Mouse (Mus musculus) liver, adult 2 months (tissue): ENCODE measurements around the gene Scap. TPM values are rescaled to one million over a fixed set of nuclear protein-coding genes. Genes with fewer than 3 reads are reported as not detected.

Source experiments
- DNase-seq: peaks from one replicate; pipeline ENCODE4 v3.0.0-alpha.2; 2011; ENCODE audit warnings: low read depth, low spot score; ENCODE audit errors: extremely low read depth
- H3K27ac ChIP-seq: fragments of 200-500 bp; replicated peaks from 2 replicates; pipeline ENCODE4 v1.5.1; 2012; ENCODE audit warnings: low read depth, mild to moderate bottlenecking, control low read depth, inconsistent platforms, low read length; ENCODE audit not compliant: insufficient read depth
- H3K27me3 ChIP-seq: fragments of 200-500 bp; 2 replicates; pipeline ENCODE4 v1.6.1; 2012; ENCODE audit warnings: mild to moderate bottlenecking, moderate library complexity, low read length, inconsistent platforms; ENCODE audit not compliant: control insufficient read depth, insufficient read depth
- H3K36me3 ChIP-seq: fragments of 200-500 bp; 2 replicates; pipeline ENCODE4 v1.6.1; 2012; ENCODE audit warnings: low read length, inconsistent platforms; ENCODE audit not compliant: control insufficient read depth, insufficient read depth
- H3K4me1 ChIP-seq: fragments of 200-500 bp; 2 replicates; pipeline ENCODE4 v1.6.1; 2011; ENCODE audit warnings: low read length; ENCODE audit not compliant: control insufficient read depth, insufficient read depth
- H3K4me3 ChIP-seq: fragments of 200-500 bp; 2 replicates; pipeline ENCODE4 v1.5.1; 2011; ENCODE audit warnings: low read depth, mild to moderate bottlenecking, control low read depth, low read length, moderate library complexity; ENCODE audit not compliant: insufficient read depth
- H3K79me2 ChIP-seq: fragments of 200-500 bp; 2 replicates; pipeline ENCODE4 v1.6.1; 2012; ENCODE audit warnings: inconsistent platforms, mild to moderate bottlenecking, low read length, moderate library complexity; ENCODE audit not compliant: control insufficient read depth, insufficient read depth
- H3K9ac ChIP-seq: fragments of 200-500 bp; 2 replicates; pipeline ENCODE4 v1.6.1; 2012; ENCODE audit warnings: low read depth, mild to moderate bottlenecking, control low read depth, inconsistent platforms, low read length
- CTCF ChIP-seq: fragments of 200-500 bp; IDR thresholded peaks from 2 replicates; pipeline ENCODE4 v1.5.1; 2011; ENCODE audit warnings: low read depth, low read length, control low read depth
- POLR2A ChIP-seq: fragments of 200-500 bp; IDR thresholded peaks from 2 replicates; pipeline ENCODE4 v1.6.1; 2011; ENCODE audit warnings: low read length, control low read depth; ENCODE audit not compliant: insufficient read depth; ENCODE audit errors: extremely low read depth
- WGBS: fragments of 180-500 bp; shearing (Covaris S2); methylation state at CpG from one replicate; pipeline ENCODE4 v1.1.7; 2018; 5-methylcytosine and 5-hydroxymethylcytosine counted together
- polyA plus RNA-seq: library from polyadenylated mRNA; depleted of rRNA; stranded (reverse); fragments of >200 nt; gene quantifications from 2 replicates; pipeline ENCODE4 v1.2.3, GENCODE M21; 2012
- total RNA-seq: library from RNA; depleted of rRNA; stranded (reverse); fragments of >200 nt; gene quantifications from 2 replicates; pipeline ENCODE4 v1.2.3, GENCODE M21; 2014

Gene Scap
- total and polyA plus RNA-seq, 2 experiments, result 51.8 to 72.9 TPM

GRCm38 (mm10) chr9:110379361-110379760 is 46.3 kb downstream of the Scap start:
- Histone ChIP-seq H3K79me2 (no peaks in the 10 kb centered on the region), H3K9ac (no peak overlapping the region), H3K4me1 (no peaks in the 10 kb centered on the region), H3K36me3 (peaks cover 26% of the 10 kb centered on the region), H3K27ac (no peak overlapping the region), H3K27me3 (no peaks in the 10 kb centered on the region), H3K4me3 (no peak overlapping the region)
- TF ChIP-seq POLR2A (no peak), CTCF (no peak)
- 97% methylated on average over 8 of the region's 8 CpGs for WGBS
- DNase-seq, result no peak

GRCm38 (mm10) chr9:110380662-110381061 is 47.6 kb downstream of the Scap start:
- DNase-seq, result no peak
- H3K36me3 ChIP-seq, result peaks cover 30% of the 10 kb centered on the region
- 66% methylated on average over 21 of the region's 21 CpGs for WGBS

GRCm38 (mm10) chr9:110381292-110381691 is 48.2 kb downstream of the Scap start:
- Histone ChIP-seq H3K9ac (no peak overlapping the region), H3K36me3 (peaks cover 27% of the 10 kb centered on the region), H3K27me3 (no peaks in the 10 kb centered on the region), H3K4me1 (no peaks in the 10 kb centered on the region), H3K4me3 (no peak overlapping the region), H3K27ac (no peak overlapping the region), H3K79me2 (no peaks in the 10 kb centered on the region)
- TF ChIP-seq POLR2A (no peak), CTCF (no peak)
- 88% methylated on average over 12 of the region's 12 CpGs for WGBS
- DNase-seq, result no peak

More at GRCm38 (mm10) chr9:110380662-110381061, 47.6 kb downstream of the Scap start:
- Histone ChIP-seq H3K9ac (no peak overlapping the region), H3K27ac (no peak overlapping the region), H3K27me3 (no peaks in the 10 kb centered on the region), H3K79me2 (no peaks in the 10 kb centered on the region), H3K4me3 (no peak overlapping the region), H3K4me1 (no peaks in the 10 kb centered on the region)
- TF ChIP-seq POLR2A (no peak), CTCF (no peak)

GRCm38 (mm10) chr9:110384369-110384929 is 51.4 kb downstream of the Scap start:
- H3K79me2 ChIP-seq, result no peaks in the 10 kb centered on the region
- 88% methylated on average over 7 of the region's 7 CpGs for WGBS
- TF ChIP-seq CTCF (no peak), POLR2A (no peak)
- H3K9ac ChIP-seq, result no peak overlapping the region
- H3K27me3 ChIP-seq, result no peaks in the 10 kb centered on the region
- H3K36me3 ChIP-seq, result peaks cover 19% of the 10 kb centered on the region; the same call in 1 of the 2 replicates
- H3K4me3 ChIP-seq, result no peak overlapping the region
- no peak for DNase-seq
- no peaks in the 10 kb centered on the region for H3K4me1 ChIP-seq
- no peak overlapping the region for H3K27ac ChIP-seq

- Histone ChIP-seq H3K36me3 (peaks cover 18% of the 10 kb centered on the region; the same call in 1 of the 2 replicates), H3K9ac (no peak overlapping the region), H3K27me3 (no peaks in the 10 kb centered on the region), H3K27ac (no peak overlapping the region), H3K4me3 (no peak overlapping the region), H3K79me2 (no peaks in the 10 kb centered on the region), H3K4me1 (no peaks in the 10 kb centered on the region)
- TF ChIP-seq POLR2A (no peak), CTCF (no peak)
- WGBS, result 96% methylated on average over 7 of the region's 7 CpGs
- no peak for DNase-seq
These were observed 54.9 kb downstream of the Scap start for GRCm38 (mm10) chr9:110388011-110388410.

GRCm38 (mm10) chr9:110390843-110391242 is 57.8 kb downstream of the Scap start:
- no peaks in the 10 kb centered on the region for H3K27me3 ChIP-seq
- TF ChIP-seq CTCF (no peak), POLR2A (no peak)
- WGBS, result 84% methylated on average over 3 of the region's 3 CpGs
- H3K4me3 ChIP-seq, result no peak overlapping the region
- no peak overlapping the region for H3K27ac ChIP-seq
- H3K79me2 ChIP-seq, result no peaks in the 10 kb centered on the region
- no peaks in the 10 kb centered on the region for H3K4me1 ChIP-seq
- H3K36me3 ChIP-seq, result peaks cover 6% of the 10 kb centered on the region; the same call in 1 of the 2 replicates
- no peak overlapping the region for H3K9ac ChIP-seq
- no peak for DNase-seq
